In genomic region chr13:98890871-98891219, GRCm38 (mm10) we compare ENCODE assay signal across 7 mouse cellular contexts. TPM values are rescaled to one million over a fixed set of nuclear protein-coding genes. Genes with fewer than 3 reads are reported as not detected.
DNase-seq lines count a peak whose midpoint lies in the region; ATAC-seq lines count a peak whose summit lies in the region.

No protein-coding gene starts in this region.

- H3K27me3 ChIP-seq in intestine, embryonic 16.5 days (replicated peaks; ENCODE audit: control insufficient read depth, insufficient read depth, low read length) = no peaks in the 10 kb centered on the region
- H3K27me3 ChIP-seq in midbrain, embryonic 11.5 days (ENCODE audit: control insufficient read depth, insufficient read depth, low read length) = no peaks in the 10 kb centered on the region

- peak; percentile 93 for ATAC-seq in intestine, embryonic 16.5 days
- peak; percentile 85 for ATAC-seq in midbrain, embryonic 11.5 days (ENCODE audit: low FRiP score)

- H3K4me3 ChIP-seq in intestine, embryonic 16.5 days (ENCODE audit: low read length) = peak overlapping the region; percentile 89
- H3K4me3 ChIP-seq in midbrain, embryonic 11.5 days (ENCODE audit: low read depth, low read length) = peak overlapping the region; percentile 81

- intact Hi-C loops in gastrocnemius, postnatal 36 days (cut with DNase I) = no loop called here
- intact Hi-C loops in left cerebral cortex, postnatal 36 days (cut with DNase I) = loop anchor here (5.0 kb wide), 1 partner anchor 36 kb away; the partner anchor contains the start of gene Tnpo1

- H3K36me3 ChIP-seq in intestine, embryonic 16.5 days (ENCODE audit: control insufficient read depth, insufficient read depth, low read length) = 0 out of 2 replicates have a peak, but pooled peaks cover 2% of the 10 kb centered on the region
- H3K36me3 ChIP-seq in midbrain, embryonic 11.5 days (ENCODE audit: control insufficient read depth, insufficient read depth, low read length) = peaks cover 5% of the 10 kb centered on the region; the same call in 1 of the 2 replicates

- peak overlapping the region; percentile 99 for H3K27ac ChIP-seq in intestine, embryonic 16.5 days (ENCODE audit: low read length)
- peak overlapping the region; percentile 94 for H3K27ac ChIP-seq in midbrain, embryonic 11.5 days (ENCODE audit: low read depth, low read length)

- peak overlapping the region; percentile 96 for H3K9ac ChIP-seq in intestine, embryonic 16.5 days (ENCODE audit: low read depth, low read length)
- peak overlapping the region; percentile 90 for H3K9ac ChIP-seq in midbrain, embryonic 11.5 days (ENCODE audit: low read length)

- peaks cover 11% of the 10 kb centered on the region for H3K4me1 ChIP-seq in intestine, embryonic 16.5 days (ENCODE audit: control insufficient read depth, insufficient read depth, low read length)
- peaks cover 17% of the 10 kb centered on the region; the same call in 1 of the 2 replicates for H3K4me1 ChIP-seq in midbrain, embryonic 11.5 days (ENCODE audit: control insufficient read depth, insufficient read depth, low read length)

- DNase-seq in adrenal gland, adult 18-20 months (ENCODE audit: low spot score in 2 of 2) = peak; percentile 82 to 84
- DNase-seq in embryo, embryonic 11 days = peak; percentile 95
- peak; percentile 77 to 79 for DNase-seq in gastrocnemius, postnatal 36 days
- peak; percentile 86 to 87 for DNase-seq in left cerebral cortex, postnatal 36 days (ENCODE audit: low spot score in 2 of 2)
- peak; percentile 97 for DNase-seq in midbrain, embryonic 11.5 days (ENCODE audit: low spot score, missing footprints)
- peak; percentile 73 for DNase-seq in skeletal muscle tissue, adult 2 months (ENCODE audit: low read depth, low spot score)

- WGBS in intestine, embryonic 16.5 days = 0% methylated on average over 32 of the region's 32 CpGs
- WGBS in midbrain, embryonic 11.5 days = 0% methylated on average over 32 of the region's 32 CpGs

- no peaks in the 10 kb centered on the region for H3K9me3 ChIP-seq in intestine, embryonic 16.5 days (ENCODE audit: control insufficient read depth, low read length)
- no peaks in the 10 kb centered on the region for H3K9me3 ChIP-seq in midbrain, embryonic 11.5 days (ENCODE audit: control insufficient read depth, low read length)

- H3K4me2 ChIP-seq in intestine, embryonic 16.5 days (ENCODE audit: low read depth, low read length) = peak overlapping the region; percentile 77
- H3K4me2 ChIP-seq in midbrain, embryonic 11.5 days = peak overlapping the region; percentile 91

RNA-seq across cellular contexts. Expression of gene Tnpo1, which starts 35.3 kb away (rescaled TPM):
- total RNA-seq in adrenal gland, adult 18-20 months (2021) = 100 to 1,000 TPM; 103 to 135 TPM
- total RNA-seq in gastrocnemius, postnatal 36 days (2021) = 10 to 100 TPM; 29.3 to 30.8 TPM
- 49.7 and 50.7 TPM in 2 replicates for polyA plus RNA-seq in intestine, embryonic 16.5 days (2015; fragmentation: Nextera tagmentation; extraction: Ambion mirVana)
- 10 to 100 TPM; 52.6 to 68.2 TPM for total RNA-seq in left cerebral cortex, postnatal 36 days (2021)
- polyA plus RNA-seq in midbrain, embryonic 11.5 days (2014; fragmentation: Nextera tagmentation; extraction: Ambion mirVana) = 63.1 and 70.5 TPM in 2 replicates

Comparison
In these comparisons a context has a peak if more than half of its experiments do, and no peak if none do; other contexts are left out.
1. Peak in every context shown above with its lines: DNase-seq, ATAC-seq, H3K4me3 ChIP-seq and H3K27ac ChIP-seq.